Mouse (Mus musculus) spleen, postnatal 14 days (tissue): ENCODE measurements around the gene Cmya5.
A peak's percentile ranks its signal among the peaks of the same experiment; 100 is the strongest.
"Not testable (repeated sequence)": the region's sequence is repeated elsewhere in the genome, so short reads cannot be mapped to it uniquely, and the experiment has no call there.

Experiments used
- DNase-seq, 2 experiments: peaks; one replicate each; pipeline ENCODE4 v3.0.0; 2021 to 2022; ENCODE audit warnings: low spot score in 2 of 2

Gene Cmya5

GRCm38 (mm10) chr13:93144336-93145167 is at the start of gene Cmya5:
Gene Cmya5, minus strand, starts transcription at chr13:93144724.
- peak; percentile 17 to 39 for DNase-seq

DNA sequence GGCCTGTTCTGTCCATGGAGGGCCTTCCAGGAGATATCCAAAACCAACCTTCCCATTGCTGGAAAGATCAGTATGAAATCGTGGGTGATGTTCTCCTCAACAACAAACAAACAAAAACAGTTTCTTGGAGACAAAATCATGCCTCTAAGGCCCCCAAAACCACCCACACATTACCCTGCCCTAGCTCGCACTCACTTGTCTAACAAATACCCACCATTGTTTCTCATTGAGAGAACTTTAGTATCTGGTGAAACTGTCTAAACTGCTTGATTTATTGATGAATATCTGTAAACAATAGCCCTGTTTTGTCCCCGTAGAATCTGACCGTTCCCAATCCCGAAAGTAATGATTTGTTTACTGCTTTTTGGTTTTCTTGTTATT is 48.1 kb upstream of the Cmya5 start:
- DNase-seq, result no peak

- peak; percentile 85 to 88 for DNase-seq
These were observed 47.5 kb upstream of the Cmya5 start, which contains the start of gene Tent2 for GRCm38 (mm10) chr13:93191831-93192645. Gene Tent2, minus strand, starts transcription at chr13:93192385.

DNA sequence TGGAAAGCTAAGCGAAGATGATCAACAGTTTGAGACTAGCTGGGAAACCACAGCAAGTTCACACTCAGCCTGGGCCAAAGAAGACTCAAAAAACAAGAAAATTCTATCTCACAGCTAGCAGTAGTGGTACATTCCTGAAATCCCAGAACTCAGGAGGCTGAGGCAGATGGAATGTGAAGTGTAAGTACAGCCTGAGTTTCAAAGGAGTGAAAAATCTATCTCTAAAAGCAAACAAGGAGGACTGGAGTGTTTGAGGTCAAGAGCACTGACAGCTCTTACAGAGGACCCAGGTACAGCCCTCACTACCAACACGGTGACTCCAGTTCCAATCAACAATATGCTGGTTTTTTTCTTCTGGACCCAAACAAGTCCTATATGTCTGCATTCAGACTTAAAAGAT is 44.9 kb upstream of the Cmya5 start:
- no peak for DNase-seq

DNA sequence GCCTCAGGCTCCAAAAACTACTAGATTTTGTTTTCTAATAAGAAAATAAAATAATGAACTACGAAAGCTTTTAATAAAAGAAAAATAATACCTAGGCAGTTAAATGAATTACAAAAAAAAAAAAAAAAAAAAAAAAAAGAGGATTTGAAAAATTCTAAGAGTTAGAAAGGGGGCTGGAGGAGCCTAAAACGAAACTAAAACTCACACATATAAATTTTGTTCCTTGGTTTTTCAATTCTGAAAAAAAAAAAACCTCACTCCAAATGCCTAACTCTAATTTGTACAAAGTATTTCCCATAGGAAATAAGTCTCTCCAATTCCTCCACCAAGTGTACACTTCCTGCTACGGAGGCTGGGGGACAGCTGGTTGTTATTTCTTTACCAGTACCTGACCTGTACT is 44.2 kb upstream of the Cmya5 start:
- DNase-seq, result no peak

DNA sequence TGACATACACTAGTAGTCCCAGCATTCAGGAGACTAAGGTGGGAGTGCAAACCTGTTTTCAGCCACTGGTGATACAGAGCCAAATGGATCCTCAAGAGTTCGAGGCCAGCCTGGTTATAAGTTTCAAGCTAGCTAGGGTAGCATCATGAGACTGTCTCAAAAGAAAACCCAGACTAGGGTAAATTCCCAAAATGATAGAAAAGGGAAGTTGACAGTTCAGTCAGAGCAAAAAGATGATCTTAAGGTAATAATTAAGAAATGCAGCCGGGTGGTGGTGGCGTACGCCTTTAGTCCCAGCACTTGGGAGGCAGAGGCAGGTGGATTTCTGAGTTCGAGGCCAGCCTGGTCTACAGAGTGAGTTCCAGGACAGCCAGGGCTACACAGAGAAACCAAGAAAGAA is 43.3 kb upstream of the Cmya5 start:
- DNase-seq, result not testable (repeated sequence)

DNA sequence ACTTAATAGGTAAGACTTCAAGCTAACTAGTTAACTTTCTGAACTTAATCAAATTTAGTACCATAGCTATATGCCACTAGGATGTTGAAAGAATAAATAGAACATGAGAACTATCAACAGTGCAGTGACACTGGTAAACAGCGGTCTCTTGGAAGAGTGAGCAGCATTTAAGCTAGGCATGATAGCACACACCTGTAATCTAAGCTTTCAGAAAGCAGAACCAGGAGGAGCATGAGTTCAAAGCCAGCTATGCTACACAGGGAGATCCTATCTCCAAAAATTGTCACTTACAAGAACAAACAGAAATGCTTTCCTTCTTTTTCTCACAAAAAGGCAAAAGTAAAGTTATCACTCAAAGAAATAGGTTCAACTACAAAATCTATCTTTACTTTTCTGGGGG is 35.8 kb upstream of the Cmya5 start:
- no peak for DNase-seq

DNA sequence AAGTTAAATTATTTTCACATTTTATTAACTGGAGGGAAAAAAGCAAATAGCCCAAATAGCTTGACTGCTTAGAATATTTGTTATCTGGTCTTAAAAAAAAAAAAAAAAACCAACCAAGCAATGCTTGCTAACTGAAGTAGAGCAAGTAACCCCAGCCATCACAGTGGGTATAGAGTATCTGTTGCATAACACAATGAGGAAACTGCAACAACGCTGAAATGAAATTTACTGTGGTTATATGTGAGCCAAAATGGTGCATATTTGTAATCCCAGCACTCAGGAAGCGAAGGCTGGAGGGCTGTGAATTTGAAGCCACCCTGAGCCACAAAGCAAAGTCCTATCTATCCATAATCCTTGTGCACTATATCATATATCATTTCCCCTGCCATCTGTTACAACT is 35.0 kb upstream of the Cmya5 start:
- DNase-seq, result no peak

- DNase-seq, result no peak
These were observed 33.0 kb upstream of the Cmya5 start for GRCm38 (mm10) chr13:93177571-93177970.

DNA sequence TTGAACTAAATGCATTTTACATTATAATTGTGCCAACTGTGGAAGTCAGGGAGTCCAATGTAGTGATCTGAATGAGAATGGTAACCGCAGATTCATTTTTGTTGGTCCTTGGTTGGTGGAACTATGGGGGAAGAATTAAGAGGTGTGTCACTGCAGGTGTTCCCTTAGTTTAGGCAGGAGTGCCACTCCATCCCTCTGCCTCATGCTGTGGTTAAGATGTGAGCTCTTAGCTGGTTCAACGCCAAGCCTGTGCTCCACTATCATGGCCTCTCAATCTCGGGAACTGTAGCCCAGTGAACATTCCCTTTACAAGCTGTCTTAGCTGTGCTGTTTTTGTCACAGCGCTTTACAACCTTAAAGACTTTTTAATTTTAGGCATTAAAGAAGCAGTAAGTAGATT is 18.8 kb upstream of the Cmya5 start:
- no peak for DNase-seq

- no peak for DNase-seq
These were observed 17.9 kb upstream of the Cmya5 start for GRCm38 (mm10) chr13:93162456-93162855.

DNA sequence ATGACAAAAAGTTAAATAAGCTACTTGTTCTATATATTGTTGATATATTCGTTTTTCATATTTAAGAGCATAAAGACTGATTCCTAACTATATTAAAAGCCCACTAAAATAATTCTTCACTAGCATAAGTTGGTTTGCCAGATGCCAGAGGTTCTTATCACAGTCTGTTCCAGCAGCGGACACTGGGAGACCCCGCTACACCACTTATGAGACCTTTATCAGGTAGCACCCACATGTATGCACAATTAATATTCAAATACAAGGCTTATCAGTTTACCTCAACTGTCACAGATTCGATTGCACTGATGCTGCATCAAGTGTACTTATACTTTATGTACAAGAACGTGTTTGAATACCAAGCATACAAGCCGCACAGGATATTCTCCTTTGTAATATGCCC is 13.7 kb upstream of the Cmya5 start:
- DNase-seq, result no peak

DNA sequence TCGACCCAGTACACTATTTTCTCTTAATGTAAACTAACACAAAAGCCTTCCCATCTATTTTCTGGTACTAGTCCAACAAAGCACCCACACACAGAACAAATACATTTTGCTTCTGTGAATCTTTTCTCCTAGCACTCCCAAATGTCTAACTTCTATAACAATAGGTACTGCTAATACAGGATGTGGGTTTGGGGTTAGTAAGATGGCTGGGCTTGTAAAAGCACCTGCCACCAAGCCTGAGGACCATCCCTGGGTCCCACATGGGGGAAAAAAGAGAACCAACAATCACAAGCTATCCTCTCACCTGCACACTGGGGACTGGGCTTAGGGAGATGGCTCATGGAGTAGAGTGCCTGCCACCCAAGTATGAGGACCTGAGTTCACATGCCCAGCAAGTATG is 8.8 kb upstream of the Cmya5 start:
- no peak for DNase-seq

- DNase-seq, result no peak
These were observed 673 bp downstream of the Cmya5 start for GRCm38 (mm10) chr13:93143819-93144283.

DNA sequence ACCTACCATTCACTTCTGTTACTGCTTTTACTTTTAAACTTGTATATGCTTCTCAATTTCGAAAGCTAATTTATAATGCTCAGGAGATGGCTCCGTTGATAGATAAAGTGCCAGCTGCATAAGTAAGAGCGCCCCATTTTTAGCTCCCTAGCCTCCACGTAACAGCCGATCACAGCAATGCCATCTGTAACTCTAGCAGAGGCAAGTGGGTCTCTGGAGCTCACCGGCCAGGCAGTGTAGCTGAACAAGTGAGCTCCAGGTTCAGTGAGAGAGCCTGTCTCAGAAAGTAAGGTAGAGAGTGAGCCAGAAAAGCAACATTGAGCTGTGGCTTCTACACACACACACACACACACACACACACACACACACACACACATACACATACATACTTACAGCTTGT is 3.3 kb downstream of the Cmya5 start:
- no peak for DNase-seq

GRCm38 (mm10) chr13:93138059-93138458 is 6.5 kb downstream of the Cmya5 start:
- DNase-seq, result no peak

DNA sequence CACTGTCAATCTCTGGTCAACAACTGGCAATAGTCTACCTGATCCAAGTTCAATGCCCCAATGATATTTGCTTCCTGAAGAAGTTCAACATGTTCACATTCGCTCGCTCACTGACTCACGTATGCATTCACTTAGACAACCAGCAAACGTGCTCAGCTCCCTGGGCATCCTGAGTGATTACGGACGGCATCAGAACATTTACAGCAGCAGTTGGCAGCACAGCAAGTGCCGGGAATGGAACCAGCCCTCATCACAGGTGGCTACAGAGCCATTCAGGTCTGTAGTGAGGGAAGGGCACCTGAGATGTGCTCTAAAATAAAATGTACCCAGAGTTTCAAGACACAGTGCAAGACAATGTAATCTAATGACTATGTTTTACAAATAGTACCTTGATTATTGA is 7.4 kb downstream of the Cmya5 start:
- DNase-seq, result no peak

DNA sequence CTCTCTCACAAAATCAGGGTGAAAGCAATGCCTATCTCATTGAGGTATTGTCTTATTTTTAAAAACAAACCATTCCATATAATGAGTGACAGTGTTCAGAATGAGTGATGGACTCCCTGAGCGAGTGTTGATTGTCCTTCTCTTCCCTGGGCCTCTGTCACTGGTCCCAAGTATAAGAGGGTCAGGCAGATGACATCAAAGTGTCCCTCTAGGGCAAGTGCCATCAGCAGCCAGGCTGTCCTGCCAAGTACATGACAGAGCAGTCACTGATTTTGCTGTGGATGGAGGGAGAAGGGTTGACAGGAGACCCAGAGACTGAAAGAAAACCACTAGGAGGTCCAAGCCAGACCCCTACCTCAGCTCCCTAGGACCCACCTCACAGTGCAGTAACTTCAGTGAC is 8.3 kb downstream of the Cmya5 start:
- no peak for DNase-seq

DNA sequence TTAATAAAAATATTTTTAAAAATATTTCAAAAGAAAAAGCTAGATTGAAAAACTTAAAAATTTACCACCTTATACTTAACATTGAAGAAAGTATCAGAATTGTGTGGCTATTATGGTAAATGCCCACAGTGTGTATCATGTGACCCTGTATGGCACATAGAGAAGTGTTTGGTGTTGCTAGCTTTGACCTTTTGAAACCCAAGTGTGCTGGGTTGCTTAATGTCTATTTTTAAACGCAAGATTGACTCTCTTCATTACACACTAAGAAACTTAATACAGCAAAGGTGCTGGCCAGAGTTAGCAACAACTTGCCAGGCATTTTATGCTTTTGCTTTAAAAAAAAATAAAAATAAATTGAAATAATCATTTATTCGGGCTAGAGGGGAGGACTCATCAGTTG is 9.0 kb downstream of the Cmya5 start:
- DNase-seq, result no peak

DNA sequence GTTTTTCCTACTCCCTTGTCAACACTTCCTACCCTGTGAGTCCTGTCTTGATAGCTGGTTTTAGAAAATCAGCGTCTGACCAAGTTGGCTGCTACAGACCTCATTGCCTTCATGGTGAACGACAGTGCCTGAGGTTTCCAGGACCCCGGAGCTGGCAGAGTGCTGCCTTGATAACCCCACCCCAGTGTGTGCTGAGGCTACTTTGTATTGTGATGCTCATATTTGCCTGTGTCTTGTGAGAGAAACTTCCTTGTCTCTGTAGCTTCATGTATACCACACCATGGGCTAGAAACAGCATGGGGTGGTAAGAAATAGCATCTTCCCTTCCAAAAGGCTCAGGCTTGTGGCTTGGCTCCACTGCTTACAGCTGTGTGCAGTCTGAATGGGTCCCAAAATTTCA is 13.8 kb downstream of the Cmya5 start:
- DNase-seq, result no peak

DNA sequence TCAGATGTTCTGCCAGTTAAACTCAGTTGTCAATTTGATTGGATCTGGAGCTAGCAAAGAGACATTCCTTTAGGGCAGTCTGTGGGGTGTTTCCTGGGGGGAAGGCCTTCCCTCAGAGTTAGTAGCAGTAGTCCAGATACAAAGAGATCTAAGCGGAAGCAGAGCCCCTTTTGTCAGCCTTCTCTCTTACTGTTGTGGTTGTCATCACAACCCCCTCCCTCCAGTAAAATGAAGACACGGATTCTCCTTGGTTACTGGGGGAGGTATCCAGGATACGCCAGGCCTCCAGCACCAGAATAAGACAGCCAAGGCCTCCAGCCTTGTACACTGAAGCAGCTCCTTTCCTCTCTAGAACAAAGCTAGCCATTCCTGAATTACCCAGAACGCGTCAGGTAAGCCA is 15.6 kb downstream of the Cmya5 start:
- DNase-seq, result no peak

DNA sequence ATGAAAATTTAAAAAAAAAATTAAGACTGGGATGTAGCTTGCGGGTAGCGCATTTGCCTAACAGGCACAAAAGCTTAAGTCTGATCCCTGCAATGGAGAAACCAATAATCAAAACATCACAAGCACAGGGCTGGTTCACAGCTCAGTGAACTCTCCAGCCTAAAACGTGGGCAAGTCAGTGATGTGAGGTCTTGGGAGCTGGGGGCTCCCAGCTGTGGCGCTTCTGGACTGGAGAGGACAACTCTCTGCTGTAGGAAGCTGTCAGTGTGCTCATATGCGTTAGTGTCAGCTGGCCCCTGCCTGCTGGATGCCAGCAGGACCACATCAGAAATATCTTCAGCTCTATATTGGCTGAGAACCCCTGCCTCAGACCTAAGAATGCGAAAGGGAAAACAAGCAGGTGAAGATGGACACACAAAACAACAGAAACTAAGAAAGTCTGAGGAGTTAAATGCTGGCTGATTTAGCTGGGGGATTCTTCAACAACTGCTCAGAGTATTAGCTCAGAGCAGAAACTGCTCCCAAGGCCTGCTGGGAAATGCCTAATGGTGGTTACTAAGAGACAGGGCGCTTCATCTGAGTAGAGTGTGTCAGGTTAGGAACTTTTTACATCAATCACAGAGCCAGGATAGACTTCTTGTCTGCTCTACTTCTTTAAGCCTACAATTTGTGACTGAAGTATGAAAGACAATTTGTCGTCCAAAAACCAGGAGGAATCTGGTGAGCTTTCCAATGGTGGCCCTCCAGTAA is 16.2 kb downstream of the Cmya5 start:
- DNase-seq, result no peak
